ENCODE assay signal across 8 mouse cellular contexts in the genomic region with DNA sequence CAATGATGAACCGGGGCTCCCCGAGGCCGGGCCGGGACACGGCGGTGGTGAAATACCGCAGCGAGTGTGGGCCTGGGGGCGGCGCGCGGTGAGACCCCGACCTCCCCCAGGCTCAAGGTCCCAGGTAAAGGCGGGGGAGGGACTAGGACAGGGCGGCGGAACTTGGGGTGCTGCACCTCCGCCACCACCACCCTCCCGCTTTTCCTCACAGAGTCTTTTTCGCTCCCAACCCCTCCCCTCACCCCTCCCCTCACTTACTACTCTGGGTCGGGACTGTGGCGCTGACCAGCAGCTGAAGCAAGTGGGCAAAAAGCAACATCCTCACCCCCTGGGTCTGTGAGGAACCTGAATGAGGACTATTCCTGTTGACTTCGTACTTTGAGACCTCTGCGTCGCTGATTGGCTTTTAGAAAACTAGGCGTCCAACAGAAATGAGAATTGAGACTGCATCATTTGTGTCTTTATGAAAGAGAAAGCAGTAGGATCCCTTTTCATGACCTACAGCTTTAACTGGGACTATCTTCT. TPM values are rescaled to one million over a fixed set of nuclear protein-coding genes. Genes with fewer than 3 reads are reported as not detected.
A peak's percentile ranks its signal among the peaks of the same experiment; 100 is the strongest.
DNase-seq lines count a peak whose midpoint lies in the region; ATAC-seq and TF ChIP-seq lines count a peak whose summit lies in the region.
"Not testable (repeated sequence)": the region's sequence is repeated elsewhere in the genome, so short reads cannot be mapped to it uniquely, and the experiment has no call there.

A gene (minus strand): TSS at position 505 of the 525 bp plus-strand sequence.

- H3K79me2 ChIP-seq in heart, adult 2 months (replicated peaks; ENCODE audit: control insufficient read depth, insufficient read depth, low read length): not testable (repeated sequence)

- H3K36me3 ChIP-seq in embryonic facial prominence, embryonic 11.5 days (replicated peaks; ENCODE audit: control insufficient read depth, insufficient read depth, low read depth, low read length); heart, adult 2 months (ENCODE audit: control insufficient read depth, insufficient read depth, low read length); intestine, embryonic 15.5 days; limb, embryonic 10.5 days: not testable (repeated sequence)
- peaks cover 18% of the 10 kb centered on the region for H3K36me3 ChIP-seq in megakaryocyte, embryonic 14.5 days (replicated peaks; ENCODE audit: low read length)

- not testable (repeated sequence) for H3K27me3 ChIP-seq in embryonic facial prominence, embryonic 11.5 days (ENCODE audit: control insufficient read depth, insufficient read depth, low read length); heart, adult 2 months (ENCODE audit: control insufficient read depth, insufficient read depth, low read length); intestine, embryonic 15.5 days (replicated peaks); megakaryocyte, embryonic 14.5 days (replicated peaks)
- peaks cover 28% of the 10 kb centered on the region for H3K27me3 ChIP-seq in limb, embryonic 10.5 days (ENCODE audit: low read depth, poor library complexity, severe bottlenecking)

- ATAC-seq in embryonic facial prominence, embryonic 11.5 days (replicated peaks; ENCODE audit: insufficient number of reproducible peaks, low FRiP score, low TSS enrichment, low read depth): peak; percentile 51; the same call in 1 of the 2 replicates
- ATAC-seq in intestine, embryonic 15.5 days: peak; percentile 66

- H3K27ac ChIP-seq in embryonic facial prominence, embryonic 11.5 days (replicated peaks; ENCODE audit: low read depth, low read length); intestine, embryonic 15.5 days; limb, embryonic 10.5 days: not testable (repeated sequence)
- H3K27ac ChIP-seq in heart, adult 2 months: peak within 1 kb of the TSS; percentile 88

- peak; percentile 89 for TF ChIP-seq POLR2A in heart, adult 2 months (IDR thresholded peaks at IDR 0.05; ENCODE audit: insufficient read depth, low read depth, low read length)

- not testable (repeated sequence) for H3K4me1 ChIP-seq in embryonic facial prominence, embryonic 11.5 days (ENCODE audit: control insufficient read depth, insufficient read depth, low read length); heart, adult 2 months (ENCODE audit: control insufficient read depth, insufficient read depth, low read length); intestine, embryonic 15.5 days (replicated peaks); limb, embryonic 10.5 days
- H3K4me1 ChIP-seq in megakaryocyte, embryonic 14.5 days: peaks cover 33% of the 10 kb centered on the region

- TF ChIP-seq CTCF in heart, adult 2 months (IDR thresholded peaks at IDR 0.05): not testable (repeated sequence)

- intact Hi-C loops in heart, adult 2 months (cut with DNase I): loop anchor here (1.0 kb wide), 1 partner anchor 35 kb away; no protein-coding TSS in a partner anchor

- 5% methylated on average over 25 of the region's 25 CpGs for WGBS in embryonic facial prominence, embryonic 11.5 days
- WGBS in heart, adult 2 months: under 1% methylated on average over 25 of the region's 25 CpGs
- WGBS in intestine, embryonic 15.5 days: under 1% methylated on average over 25 of the region's 25 CpGs
- 1% methylated on average over 25 of the region's 25 CpGs for WGBS in limb, embryonic 10.5 days

- not testable (repeated sequence) for TF ChIP-seq EP300 in heart, adult 2 months (IDR thresholded peaks at IDR 0.05; ENCODE audit: insufficient read depth, low read depth, low read length)

- peak within 1 kb of the TSS; percentile 40 for H3K4me3 ChIP-seq in embryonic facial prominence, embryonic 11.5 days (ENCODE audit: low read depth, low read length)
- H3K4me3 ChIP-seq in heart, adult 2 months: peak within 1 kb of the TSS; percentile 67
- peak within 1 kb of the TSS; percentile 54 for H3K4me3 ChIP-seq in intestine, embryonic 15.5 days (replicated peaks)
- H3K4me3 ChIP-seq in limb, embryonic 10.5 days: peak within 1 kb of the TSS; percentile 52
- H3K4me3 ChIP-seq in megakaryocyte, embryonic 14.5 days (replicated peaks): peak within 1 kb of the TSS; percentile 92

- H3K4me2 ChIP-seq in embryonic facial prominence, embryonic 11.5 days (ENCODE audit: low read depth, low read length): peak within 1 kb of the TSS; percentile 62
- H3K4me2 ChIP-seq in intestine, embryonic 15.5 days (replicated peaks): peak within 1 kb of the TSS; percentile 94

- peak within 1 kb of the TSS; percentile 37 for H3K9ac ChIP-seq in embryonic facial prominence, embryonic 11.5 days (replicated peaks; ENCODE audit: low read length)
- H3K9ac ChIP-seq in heart, adult 2 months (ENCODE audit: low read depth, low read length): peak within 1 kb of the TSS; percentile 92
- peak within 1 kb of the TSS; percentile 42 for H3K9ac ChIP-seq in intestine, embryonic 15.5 days

- peak; percentile 75 for DNase-seq in T-cell, adult 2 months (ENCODE audit: low spot score)
- DNase-seq in embryonic facial prominence, embryonic 11.5 days (ENCODE audit: low spot score): peak; percentile 61
- DNase-seq in heart, adult 2 months: peak in 1 of 2 experiments; percentile 74
- peak; percentile 52 for DNase-seq in limb, embryonic 10.5 days (ENCODE audit: low spot score)
- peak; percentile 57 for DNase-seq in retina, postnatal 1 day
- DNase-seq in urinary bladder, postnatal 14 days (ENCODE audit: low spot score): peak; percentile 54

- not testable (repeated sequence) for H3K9me3 ChIP-seq in embryonic facial prominence, embryonic 11.5 days (replicated peaks; ENCODE audit: control insufficient read depth, low read length); intestine, embryonic 15.5 days; limb, embryonic 10.5 days (replicated peaks); megakaryocyte, embryonic 14.5 days

RNA-seq across cellular contexts. Expression of the gene that starts here (rescaled TPM):
- 3.7 and 3.9 TPM in 2 replicates for polyA plus RNA-seq in embryonic facial prominence, embryonic 11.5 days (2014; fragmentation: Nextera tagmentation; extraction: Ambion mirVana)
- 10 to 100 TPM; 27.3 to 34.1 TPM for total RNA-seq in heart, adult 2 months (2021)
- polyA plus RNA-seq in heart, adult 2 months (2012; rRNA removed): 43.4 and 46.4 TPM in 2 replicates
- 9.3 and 14.2 TPM in 2 replicates for polyA plus RNA-seq in intestine, embryonic 15.5 days (2015; fragmentation: Nextera tagmentation; extraction: Ambion mirVana)
- 1.2 and 1.5 TPM in 2 replicates for polyA plus RNA-seq in limb, embryonic 10.5 days (2016; fragmentation: Nextera tagmentation; extraction: Ambion mirVana)
- 13.8 and 44.0 TPM in 2 replicates for polyA plus RNA-seq in megakaryocyte, embryonic 14.5 days (2012; ENCODE audit: insufficient read depth, low replicate concordance)

Comparison
In these comparisons a context has a peak if more than half of its experiments do, and no peak if none do; other contexts are left out.
1. H3K4me3 ChIP-seq: peak in every context shown above with its lines; median percentile 92 in megakaryocyte, embryonic 14.5 days; 67 in heart, adult 2 months; 54 in intestine, embryonic 15.5 days; 52 in limb, embryonic 10.5 days; 40 in embryonic facial prominence, embryonic 11.5 days.
2. H3K9ac ChIP-seq: peak in every context shown above with its lines; median percentile 92 in heart, adult 2 months; 42 in intestine, embryonic 15.5 days; 37 in embryonic facial prominence, embryonic 11.5 days.